Mouse (Mus musculus): ENCODE results near the gene Nrbp1. TPM values are rescaled to one million over a fixed set of nuclear protein-coding genes. Genes with fewer than 3 reads are reported as not detected.

Gene Nrbp1
- polyA plus RNA-seq, 1 experiment: 301 TPM

DNA sequence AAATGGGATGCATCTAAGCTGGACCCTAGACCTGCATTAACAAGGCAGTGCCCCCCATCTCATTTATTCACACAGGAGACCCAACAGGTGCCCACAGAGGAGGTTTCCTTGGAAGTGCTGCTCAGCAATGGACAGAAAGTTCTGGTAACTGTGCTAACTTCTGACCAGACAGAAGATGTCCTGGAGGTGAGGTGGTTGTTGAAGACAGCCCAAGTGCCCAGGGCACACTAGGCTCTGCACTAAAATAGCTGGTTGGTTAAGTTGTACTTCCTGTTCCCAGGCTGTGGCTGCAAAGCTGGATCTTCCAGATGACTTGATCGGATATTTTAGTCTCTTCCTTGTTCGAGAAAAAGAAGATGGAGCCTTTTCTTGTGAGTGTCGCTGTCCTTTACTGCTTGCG is 45.0 kb upstream of the Nrbp1 start:
- Histone ChIP-seq H3K27me3 (ENCODE audit: control insufficient read depth, insufficient read depth, low read length) (no peaks in the 10 kb centered on the region), H3K27ac (ENCODE audit: control insufficient read depth, insufficient read depth, low read length) (no peak overlapping the region), H3K36me3 (ENCODE audit: control insufficient read depth, insufficient read depth, low read length) (peaks cover 55% of the 10 kb centered on the region), H3K4me3 (ENCODE audit: control insufficient read depth, insufficient read depth, low read length) (no peak overlapping the region), H3K4me1 (replicated peaks; ENCODE audit: control insufficient read depth, insufficient read depth, low read length) (peaks cover 7% of the 10 kb centered on the region)
- no peak for DNase-seq
- WGBS: 94% methylated on average over 4 of the region's 4 CpGs
- no peak for TF ChIP-seq CTCF (IDR thresholded peaks at IDR 0.05; ENCODE audit: borderline replicate concordance, control insufficient read depth, extremely low read depth, insufficient read depth, low read length, poor library complexity)
- TF ChIP-seq POLR2A (IDR thresholded peaks at IDR 0.05; ENCODE audit: control insufficient read depth, extremely low read depth, insufficient read depth, low read length, poor library complexity): no peak

DNA sequence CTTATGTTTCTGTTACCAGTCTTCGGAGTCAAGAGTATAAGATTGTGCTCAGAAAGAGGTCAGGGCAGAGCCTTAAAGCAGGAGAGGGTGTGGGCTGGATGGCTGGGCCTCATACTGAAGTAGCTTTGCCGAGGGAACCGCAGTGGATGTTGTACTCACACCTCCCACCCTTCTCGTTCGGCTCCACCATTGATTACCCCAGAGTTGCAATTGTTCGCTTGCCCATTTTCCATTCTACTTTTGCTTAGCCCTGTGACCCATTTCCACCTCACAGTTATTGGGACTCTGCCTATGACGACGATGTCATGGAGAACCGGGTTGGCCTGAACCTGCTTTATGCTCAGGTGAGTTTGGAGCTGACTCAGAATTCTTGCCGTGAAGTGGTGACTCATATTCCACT is 44.5 kb upstream of the Nrbp1 start:
- 96% methylated on average over 10 of the region's 10 CpGs for WGBS
- peaks cover 55% of the 10 kb centered on the region for H3K36me3 ChIP-seq (ENCODE audit: control insufficient read depth, insufficient read depth, low read length)
- no peak for DNase-seq
- TF ChIP-seq CTCF (IDR thresholded peaks at IDR 0.05; ENCODE audit: borderline replicate concordance, control insufficient read depth, extremely low read depth, insufficient read depth, low read length, poor library complexity) (no peak), POLR2A (IDR thresholded peaks at IDR 0.05; ENCODE audit: control insufficient read depth, extremely low read depth, insufficient read depth, low read length, poor library complexity) (no peak)
- no peaks in the 10 kb centered on the region for H3K27me3 ChIP-seq (ENCODE audit: control insufficient read depth, insufficient read depth, low read length)
- no peak overlapping the region for H3K27ac ChIP-seq (ENCODE audit: control insufficient read depth, insufficient read depth, low read length)
- no peak overlapping the region for H3K4me3 ChIP-seq (ENCODE audit: control insufficient read depth, insufficient read depth, low read length)
- H3K4me1 ChIP-seq (replicated peaks; ENCODE audit: control insufficient read depth, insufficient read depth, low read length): peaks cover 8% of the 10 kb centered on the region

DNA sequence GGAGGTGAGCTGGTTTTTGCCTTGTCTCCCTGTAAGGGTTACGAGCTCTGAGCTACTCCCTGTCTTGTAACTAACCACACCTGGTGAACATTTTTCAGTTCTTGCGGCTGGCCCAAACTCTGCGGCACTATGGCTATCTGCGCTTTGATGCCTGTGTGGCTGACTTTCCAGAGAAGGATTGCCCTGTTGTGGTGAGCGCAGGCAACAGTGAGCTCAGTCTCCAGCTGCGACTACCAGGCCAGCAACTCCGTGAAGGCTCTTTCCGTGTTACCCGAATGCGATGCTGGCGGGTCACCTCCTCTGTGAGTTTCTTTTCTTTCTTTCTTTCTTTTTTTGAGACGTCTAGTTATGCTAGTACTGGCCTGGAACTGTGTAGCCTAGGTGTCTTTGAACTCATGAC is 43.6 kb upstream of the Nrbp1 start:
- Histone ChIP-seq H3K4me1 (replicated peaks; ENCODE audit: control insufficient read depth, insufficient read depth, low read length) (peaks cover 8% of the 10 kb centered on the region), H3K27me3 (ENCODE audit: control insufficient read depth, insufficient read depth, low read length) (no peaks in the 10 kb centered on the region), H3K36me3 (ENCODE audit: control insufficient read depth, insufficient read depth, low read length) (peaks cover 55% of the 10 kb centered on the region), H3K27ac (ENCODE audit: control insufficient read depth, insufficient read depth, low read length) (no peak overlapping the region), H3K4me3 (ENCODE audit: control insufficient read depth, insufficient read depth, low read length) (no peak overlapping the region)
- DNase-seq: no peak
- no peak for TF ChIP-seq POLR2A (IDR thresholded peaks at IDR 0.05; ENCODE audit: control insufficient read depth, extremely low read depth, insufficient read depth, low read length, poor library complexity)
- 97% methylated on average over 12 of the region's 12 CpGs for WGBS

DNA sequence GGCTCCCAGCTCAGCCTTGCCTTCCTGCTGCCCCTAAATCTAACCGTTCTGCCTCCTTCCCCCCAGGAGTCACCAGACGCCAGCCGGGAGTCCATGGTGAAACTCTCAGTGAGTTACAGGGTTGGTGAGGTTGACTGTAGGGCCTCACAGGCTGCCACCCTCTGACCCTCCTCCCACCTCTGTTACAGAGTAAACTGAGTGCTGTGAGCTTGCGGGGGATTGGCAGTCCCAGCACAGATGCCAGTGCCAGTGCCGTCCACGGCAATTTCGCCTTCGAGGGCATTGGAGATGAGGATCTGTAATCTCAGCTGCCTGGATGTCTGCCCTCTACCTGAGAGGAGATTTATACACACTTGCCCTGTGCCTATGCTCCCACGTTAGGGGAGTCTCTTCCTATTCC is 42.5 kb upstream of the Nrbp1 start:
- Histone ChIP-seq H3K27me3 (ENCODE audit: control insufficient read depth, insufficient read depth, low read length) (no peaks in the 10 kb centered on the region), H3K4me3 (ENCODE audit: control insufficient read depth, insufficient read depth, low read length) (no peak overlapping the region), H3K27ac (ENCODE audit: control insufficient read depth, insufficient read depth, low read length) (no peak overlapping the region), H3K4me1 (replicated peaks; ENCODE audit: control insufficient read depth, insufficient read depth, low read length) (peaks cover 13% of the 10 kb centered on the region), H3K36me3 (ENCODE audit: control insufficient read depth, insufficient read depth, low read length) (peaks cover 58% of the 10 kb centered on the region)
- 96% methylated on average over 9 of the region's 9 CpGs for WGBS
- DNase-seq: no peak
- TF ChIP-seq CTCF (IDR thresholded peaks at IDR 0.05; ENCODE audit: borderline replicate concordance, control insufficient read depth, extremely low read depth, insufficient read depth, low read length, poor library complexity) (no peak), POLR2A (IDR thresholded peaks at IDR 0.05; ENCODE audit: control insufficient read depth, extremely low read depth, insufficient read depth, low read length, poor library complexity) (no peak)

DNA sequence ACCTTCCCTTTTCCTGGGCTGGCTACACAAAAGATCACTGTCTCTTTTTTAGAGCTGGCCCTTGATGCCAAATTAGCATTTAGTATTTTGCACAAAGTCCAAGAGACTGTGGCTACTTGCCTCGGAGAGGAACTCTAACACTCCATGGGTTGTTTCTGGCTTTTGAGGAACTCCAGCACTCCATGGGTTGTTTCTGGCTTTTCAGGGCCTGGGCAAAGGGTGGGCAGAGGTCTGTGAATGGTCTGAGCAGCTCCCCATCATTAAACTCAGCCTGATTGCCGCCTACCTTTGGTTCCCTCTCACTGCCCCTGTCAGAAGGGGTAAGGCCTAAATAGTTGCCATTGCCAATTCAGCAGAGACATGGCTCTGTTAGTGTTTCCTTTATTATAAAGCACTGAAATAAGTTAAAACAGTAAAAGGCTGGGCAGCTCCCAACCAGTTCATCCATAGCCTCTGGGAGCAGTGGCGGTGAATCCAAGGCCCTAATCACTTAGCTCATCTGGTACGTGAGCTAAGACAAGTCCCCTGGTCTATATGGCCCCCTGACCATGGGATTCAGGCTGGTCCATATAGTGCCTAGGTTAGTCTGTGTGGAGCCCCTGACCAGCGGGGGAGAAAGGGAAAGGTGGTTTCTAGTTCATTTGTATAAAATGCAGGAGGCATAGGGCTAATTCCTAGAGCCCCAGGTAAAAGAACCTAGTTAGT is 41.9 kb upstream of the Nrbp1 start:
- peaks cover 13% of the 10 kb centered on the region for H3K4me1 ChIP-seq (replicated peaks; ENCODE audit: control insufficient read depth, insufficient read depth, low read length)
- WGBS: 94% methylated on average over 5 of the region's 5 CpGs

DNA sequence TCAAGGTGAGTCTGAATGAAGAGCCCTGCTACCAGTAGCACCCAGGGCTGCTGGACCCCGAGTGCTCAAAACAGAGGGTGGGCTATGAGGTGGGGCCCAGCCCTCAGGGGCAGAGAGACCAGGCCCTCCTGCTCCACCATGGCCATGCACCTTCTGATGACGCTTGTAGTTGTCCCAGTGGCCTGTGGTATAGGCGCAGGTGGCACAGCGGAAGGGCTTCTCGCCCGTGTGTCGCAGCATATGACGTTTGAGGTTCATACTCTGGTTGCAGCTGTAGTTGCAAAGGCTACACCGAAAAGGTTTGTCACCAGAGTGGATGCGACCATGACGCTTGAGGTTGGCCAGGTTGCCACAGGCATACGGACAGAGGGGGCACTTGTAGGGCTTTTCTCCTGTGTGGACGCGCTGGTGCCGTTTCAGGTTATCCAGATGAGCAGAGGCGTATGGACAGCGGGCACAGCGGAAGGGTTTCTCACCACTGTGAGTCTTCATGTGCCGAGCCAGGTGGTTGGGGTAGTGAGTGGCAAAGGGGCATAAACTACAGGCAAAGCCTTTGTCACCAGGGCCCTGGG is 41.3 kb upstream of the Nrbp1 start:
- H3K36me3 ChIP-seq (ENCODE audit: control insufficient read depth, insufficient read depth, low read length): peaks cover 62% of the 10 kb centered on the region
- no peaks in the 10 kb centered on the region for H3K27me3 ChIP-seq (ENCODE audit: control insufficient read depth, insufficient read depth, low read length)
- H3K4me3 ChIP-seq (ENCODE audit: control insufficient read depth, insufficient read depth, low read length): no peak overlapping the region
- H3K27ac ChIP-seq (ENCODE audit: control insufficient read depth, insufficient read depth, low read length): no peak overlapping the region
- no peak for TF ChIP-seq CTCF (IDR thresholded peaks at IDR 0.05; ENCODE audit: borderline replicate concordance, control insufficient read depth, extremely low read depth, insufficient read depth, low read length, poor library complexity)
- no peak for TF ChIP-seq POLR2A (IDR thresholded peaks at IDR 0.05; ENCODE audit: control insufficient read depth, extremely low read depth, insufficient read depth, low read length, poor library complexity)
- DNase-seq: no peak
- 98% methylated on average over 19 of the region's 19 CpGs for WGBS
- H3K4me1 ChIP-seq (replicated peaks; ENCODE audit: control insufficient read depth, insufficient read depth, low read length): peaks cover 13% of the 10 kb centered on the region

More for the DNA sequence above, 41.9 kb upstream of the Nrbp1 start:
- H3K36me3 ChIP-seq (ENCODE audit: control insufficient read depth, insufficient read depth, low read length): peaks cover 61% of the 10 kb centered on the region
- no peak for TF ChIP-seq CTCF (IDR thresholded peaks at IDR 0.05; ENCODE audit: borderline replicate concordance, control insufficient read depth, extremely low read depth, insufficient read depth, low read length, poor library complexity)
- TF ChIP-seq POLR2A (IDR thresholded peaks at IDR 0.05; ENCODE audit: control insufficient read depth, extremely low read depth, insufficient read depth, low read length, poor library complexity): no peak
- no peak for DNase-seq
- H3K27ac ChIP-seq (ENCODE audit: control insufficient read depth, insufficient read depth, low read length): no peak overlapping the region
- no peak overlapping the region for H3K4me3 ChIP-seq (ENCODE audit: control insufficient read depth, insufficient read depth, low read length)
- no peaks in the 10 kb centered on the region for H3K27me3 ChIP-seq (ENCODE audit: control insufficient read depth, insufficient read depth, low read length)

Data from thymus, adult 2 months (tissue).